8 mouse cellular contexts compared by ENCODE assay signal in the genomic region with DNA sequence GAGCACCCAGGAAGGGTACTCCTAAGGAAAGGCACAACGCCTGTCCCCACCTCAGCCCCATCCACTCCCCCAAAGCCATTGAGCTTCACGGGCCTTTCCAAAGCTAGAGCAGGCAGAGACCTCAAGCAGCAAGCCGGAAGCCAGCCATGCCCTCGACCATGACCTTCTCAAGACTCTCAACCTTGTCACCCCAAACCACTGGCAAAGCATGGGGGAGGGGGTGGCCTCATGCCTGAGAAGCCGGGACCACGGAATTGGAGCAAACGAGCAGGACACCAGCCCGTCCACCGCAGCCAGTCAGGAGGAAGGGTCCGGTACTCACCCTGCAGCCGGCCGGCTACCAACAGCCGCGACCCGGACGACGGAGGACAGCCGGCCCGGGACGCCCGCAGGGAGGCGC. TPM values are rescaled to one million over a fixed set of nuclear protein-coding genes. Genes with fewer than 3 reads are reported as not detected.
A peak's percentile ranks its signal among the peaks of the same experiment; 100 is the strongest.
DNase-seq lines count a peak whose midpoint lies in the region; ATAC-seq and TF ChIP-seq lines count a peak whose summit lies in the region.

No protein-coding gene starts in this region.

- no peak for DNase-seq in heart, postnatal 10 days
- DNase-seq in CD4-positive helper T cell, adult 2 months (ENCODE audit: low read depth, low spot score), result peak; percentile 52
- peak; percentile 12 for DNase-seq in lung, postnatal 0 days (ENCODE audit: low spot score)
- DNase-seq in layer of hippocampus, postnatal 10 days (ENCODE audit: low spot score in 2 of 2), result no peak

- peaks cover 13% of the 10 kb centered on the region for H3K4me1 ChIP-seq in heart, embryonic 11.5 days (ENCODE audit: control insufficient read depth, insufficient read depth, low read length)
- H3K4me1 ChIP-seq in bone marrow, adult 2 months (ENCODE audit: control insufficient read depth, insufficient read depth, low read length), result no peaks in the 10 kb centered on the region; the same call in 1 of the 2 replicates
- H3K4me1 ChIP-seq in hindbrain, embryonic 15.5 days (replicated peaks), result peaks cover 26% of the 10 kb centered on the region
- peaks cover 5% of the 10 kb centered on the region; the same call in 1 of the 2 replicates for H3K4me1 ChIP-seq in lung, postnatal 0 days (ENCODE audit: insufficient read depth, low read depth, low read length)
- H3K4me1 ChIP-seq in testis, adult 2 months (ENCODE audit: control insufficient read depth, insufficient read depth, low read length), result peaks cover 2% of the 10 kb centered on the region; the same call in 1 of the 2 replicates

- intact Hi-C loops in heart, postnatal 10 days (cut with DNase I), result no loop called here

- H3K4me2 ChIP-seq in heart, embryonic 11.5 days, result peak overlapping the region; percentile 84
- peak overlapping the region; percentile 96 for H3K4me2 ChIP-seq in hindbrain, embryonic 15.5 days
- H3K4me2 ChIP-seq in lung, postnatal 0 days (replicated peaks; ENCODE audit: low read depth, low read length), result peak overlapping the region; percentile 87

- H3K27ac ChIP-seq in heart, embryonic 11.5 days (ENCODE audit: low read depth, low read length), result peak overlapping the region; percentile 76; the same call in 1 of the 2 replicates
- H3K27ac ChIP-seq in bone marrow, adult 2 months (ENCODE audit: control insufficient read depth, insufficient read depth, low read depth, low read length, poor library complexity), result no peak overlapping the region
- H3K27ac ChIP-seq in hindbrain, embryonic 15.5 days (replicated peaks), result peak overlapping the region; percentile 88
- H3K27ac ChIP-seq in lung, postnatal 0 days (ENCODE audit: low read length), result 0 out of 2 replicates have a peak overlapping the region, but pooled peaks have one; percentile 71
- H3K27ac ChIP-seq in testis, adult 2 months (ENCODE audit: control insufficient read depth, insufficient read depth, low read depth, low read length), result peak overlapping the region; percentile 82

- ATAC-seq in heart, embryonic 11.5 days (replicated peaks; ENCODE audit: insufficient number of reproducible peaks, low FRiP score, low TSS enrichment), result no peak; the same call in 1 of the 2 replicates
- ATAC-seq in hindbrain, embryonic 15.5 days (ENCODE audit: low FRiP score, low read depth), result 0 out of 2 replicates have a peak, but pooled peaks have one; percentile 1
- ATAC-seq in lung, postnatal 0 days, result peak; percentile 3

- H3K27me3 ChIP-seq in heart, embryonic 11.5 days (ENCODE audit: control insufficient read depth, insufficient read depth, low read length), result no peaks in the 10 kb centered on the region
- no peaks in the 10 kb centered on the region for H3K27me3 ChIP-seq in hindbrain, embryonic 15.5 days
- H3K27me3 ChIP-seq in lung, postnatal 0 days (replicated peaks; ENCODE audit: insufficient read depth, low read length), result no peaks in the 10 kb centered on the region
- no peaks in the 10 kb centered on the region for H3K27me3 ChIP-seq in testis, adult 2 months (ENCODE audit: control insufficient read depth, insufficient read depth, low read length)

- H3K4me3 ChIP-seq in heart, embryonic 11.5 days (ENCODE audit: low read depth, low read length), result peak overlapping the region; percentile 71
- H3K4me3 ChIP-seq in bone marrow, adult 2 months (replicated peaks; ENCODE audit: control insufficient read depth, low read depth, low read length), result peak overlapping the region; percentile 77
- peak overlapping the region; percentile 95 for H3K4me3 ChIP-seq in hindbrain, embryonic 15.5 days
- peak overlapping the region; percentile 89 for H3K4me3 ChIP-seq in lung, postnatal 0 days (ENCODE audit: low read depth, low read length)
- peak overlapping the region; percentile 95 for H3K4me3 ChIP-seq in testis, adult 2 months (ENCODE audit: control insufficient read depth, low read depth, low read length)

- H3K36me3 ChIP-seq in heart, embryonic 11.5 days (ENCODE audit: control insufficient read depth, insufficient read depth, low read length), result no peaks in the 10 kb centered on the region
- H3K36me3 ChIP-seq in hindbrain, embryonic 15.5 days, result no peaks in the 10 kb centered on the region
- no peaks in the 10 kb centered on the region for H3K36me3 ChIP-seq in lung, postnatal 0 days (ENCODE audit: insufficient read depth, low read length)
- no peaks in the 10 kb centered on the region for H3K36me3 ChIP-seq in testis, adult 2 months (ENCODE audit: control insufficient read depth, insufficient read depth, low read length)

- no peak for TF ChIP-seq CTCF in bone marrow, adult 2 months (IDR thresholded peaks at IDR 0.05; ENCODE audit: control insufficient read depth, insufficient read depth, low read length)
- TF ChIP-seq CTCF in lung, postnatal 0 days (IDR thresholded peaks at IDR 0.05), result no peak
- TF ChIP-seq CTCF in testis, adult 2 months (IDR thresholded peaks at IDR 0.05; ENCODE audit: control insufficient read depth, insufficient read depth, insufficient replicate concordance, low read depth, low read length), result no peak

- 0% methylated on average over 19 of the region's 22 CpGs for WGBS in heart, embryonic 11.5 days (ENCODE audit: insufficient replicate concordance)
- under 1% methylated on average over 22 of the region's 22 CpGs for WGBS in bone marrow, adult 2 months
- 0% methylated on average over 22 of the region's 22 CpGs for WGBS in hindbrain, embryonic 15.5 days
- WGBS in lung, postnatal 0 days, result 0% methylated on average over 22 of the region's 22 CpGs

- no peak for TF ChIP-seq EP300 in lung, postnatal 0 days (IDR thresholded peaks at IDR 0.05)

- H3K9ac ChIP-seq in heart, embryonic 11.5 days (ENCODE audit: low read depth, low read length), result peak overlapping the region; percentile 76
- peak overlapping the region; percentile 97 for H3K9ac ChIP-seq in hindbrain, embryonic 15.5 days
- H3K9ac ChIP-seq in lung, postnatal 0 days (replicated peaks; ENCODE audit: low read depth), result peak overlapping the region; percentile 73

- no peak for TF ChIP-seq POLR2A in bone marrow, adult 2 months (IDR thresholded peaks at IDR 0.05; ENCODE audit: borderline replicate concordance, control insufficient read depth, low read depth, low read length)
- no peak for TF ChIP-seq POLR2A in testis, adult 2 months (IDR thresholded peaks at IDR 0.05; ENCODE audit: control insufficient read depth, low read depth, low read length)

- no peaks in the 10 kb centered on the region for H3K9me3 ChIP-seq in heart, embryonic 11.5 days (replicated peaks; ENCODE audit: control insufficient read depth, low read length)
- no peaks in the 10 kb centered on the region for H3K9me3 ChIP-seq in hindbrain, embryonic 15.5 days
- H3K9me3 ChIP-seq in lung, postnatal 0 days (ENCODE audit: low read length), result no peaks in the 10 kb centered on the region

RNA-seq across cellular contexts. Expression of a gene that starts 0.5 kb away (rescaled TPM):
- 62.2 and 72.3 TPM in 2 replicates for polyA plus RNA-seq in heart, embryonic 11.5 days (2014; fragmentation: Nextera tagmentation; extraction: Ambion mirVana)
- total RNA-seq in heart, postnatal 10 days (2021), result 100 to 1,000 TPM; 152 to 158 TPM
- 14.1 and 27.6 TPM in 2 replicates for polyA plus RNA-seq in bone marrow, adult 2 months (2011; ENCODE audit: insufficient read depth, insufficient read length, low replicate concordance, missing spikeins)
- 46.3 and 47.0 TPM in 2 replicates for polyA plus RNA-seq in hindbrain, embryonic 15.5 days (2015; fragmentation: Nextera tagmentation; extraction: Ambion mirVana)
- 11.2 and 12.1 TPM in 2 replicates for polyA plus RNA-seq in lung, postnatal 0 days (2015; fragmentation: Nextera tagmentation; extraction: Ambion mirVana)
- 8.0 and 11.2 TPM in 2 replicates for polyA plus RNA-seq in testis, adult 2 months (2012; rRNA removed)
- total RNA-seq in layer of hippocampus, postnatal 10 days (2021), result 10 to 100 TPM; 67.2 to 75.3 TPM

Comparison
In these comparisons a context has a peak if more than half of its experiments do, and no peak if none do; other contexts are left out.
1. DNase-seq: peak in CD4-positive helper T cell, adult 2 months (single experiment) and lung, postnatal 0 days (single experiment); none in heart, postnatal 10 days (0 of 2) and layer of hippocampus, postnatal 10 days (0 of 2).
2. Peak in every context shown above with its lines, with median percentiles within 50 percentile points of each other: H3K4me2 ChIP-seq, H3K4me3 ChIP-seq and H3K9ac ChIP-seq.